Mouse (Mus musculus): Measurements from ENCODE around the gene Tmem45a2. TPM values are rescaled to one million over a fixed set of nuclear protein-coding genes. Genes with fewer than 3 reads are reported as not detected.

Tmem45a2 gene
- not detected in 2 replicates for polyA plus RNA-seq (2012; ENCODE audit: low replicate concordance)

DNA sequence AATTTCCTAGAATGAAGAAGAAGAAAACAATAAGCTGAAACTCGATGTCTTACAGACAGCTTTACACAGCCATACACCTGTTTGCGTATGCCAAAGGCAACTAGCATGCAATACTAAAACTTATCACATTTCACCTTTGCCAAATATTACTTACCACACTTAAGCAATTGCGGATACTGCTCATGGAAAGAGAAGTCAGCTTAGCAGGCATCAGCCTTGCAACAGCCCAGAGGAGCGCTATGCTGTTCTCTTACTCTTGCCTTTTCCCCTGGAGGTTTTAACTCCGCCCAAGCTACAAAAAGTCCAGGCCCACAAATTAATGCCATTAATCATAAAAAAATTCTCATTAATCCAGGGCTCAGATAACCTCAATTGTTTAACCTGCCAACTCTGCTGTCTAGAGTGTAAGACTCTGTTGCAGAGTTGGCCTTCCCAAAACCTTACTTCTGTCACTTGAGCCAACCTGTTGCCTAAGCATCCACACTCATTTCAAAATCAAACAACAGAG, at the start of gene Tmem45a2:
Gene Tmem45a2 (minus strand): TSS at position 241 of the 508 bp plus-strand sequence.

Other genes starting within 250 kb of the Tmem45a2 start
- gene Tmem45a, start 185.2 kb downstream of the Tmem45a2 start, polyA plus RNA-seq (2012; ENCODE audit: low replicate concordance), result not detected in 2 replicates
- gene Lnp1, start 143.3 kb downstream of the Tmem45a2 start, polyA plus RNA-seq (2012; ENCODE audit: low replicate concordance), result not detected in 2 replicates
- gene Tomm70a, start 50.3 kb upstream of the Tmem45a2 start, polyA plus RNA-seq (2012; ENCODE audit: low replicate concordance), result 17.6 and 28.9 TPM in 2 replicates
- gene Nit2, start 96.0 kb upstream of the Tmem45a2 start, polyA plus RNA-seq (2012; ENCODE audit: low replicate concordance), result 0.88 and 5.0 TPM in 2 replicates
- gene Tbc1d23, start 160.1 kb upstream of the Tmem45a2 start, polyA plus RNA-seq (2012; ENCODE audit: low replicate concordance), result 1.8 and 2.8 TPM in 2 replicates
- not detected in 2 replicates for gene Tmem30c, start 221.5 kb upstream of the Tmem45a2 start, polyA plus RNA-seq (2012; ENCODE audit: low replicate concordance)

All from hematopoietic multipotent progenitor cell, adult 10-12 weeks (in vitro differentiated cells).